Mouse (Mus musculus) megakaryocyte, embryonic 14.5 days (primary cell): ENCODE measurements around the gene Fgfr2.

Experiments
- FLI1 ChIP-seq: IDR thresholded peaks from 2 replicates; pipeline ENCODE4 v1.6.1; 2012; ENCODE audit warnings: low read length, inconsistent platforms, mixed read lengths
- GATA1 ChIP-seq: IDR thresholded peaks from 3 replicates; pipeline ENCODE4 v1.6.1; 2012; ENCODE audit warnings: mixed read lengths, low read length, inconsistent platforms, borderline replicate concordance

DNA sequence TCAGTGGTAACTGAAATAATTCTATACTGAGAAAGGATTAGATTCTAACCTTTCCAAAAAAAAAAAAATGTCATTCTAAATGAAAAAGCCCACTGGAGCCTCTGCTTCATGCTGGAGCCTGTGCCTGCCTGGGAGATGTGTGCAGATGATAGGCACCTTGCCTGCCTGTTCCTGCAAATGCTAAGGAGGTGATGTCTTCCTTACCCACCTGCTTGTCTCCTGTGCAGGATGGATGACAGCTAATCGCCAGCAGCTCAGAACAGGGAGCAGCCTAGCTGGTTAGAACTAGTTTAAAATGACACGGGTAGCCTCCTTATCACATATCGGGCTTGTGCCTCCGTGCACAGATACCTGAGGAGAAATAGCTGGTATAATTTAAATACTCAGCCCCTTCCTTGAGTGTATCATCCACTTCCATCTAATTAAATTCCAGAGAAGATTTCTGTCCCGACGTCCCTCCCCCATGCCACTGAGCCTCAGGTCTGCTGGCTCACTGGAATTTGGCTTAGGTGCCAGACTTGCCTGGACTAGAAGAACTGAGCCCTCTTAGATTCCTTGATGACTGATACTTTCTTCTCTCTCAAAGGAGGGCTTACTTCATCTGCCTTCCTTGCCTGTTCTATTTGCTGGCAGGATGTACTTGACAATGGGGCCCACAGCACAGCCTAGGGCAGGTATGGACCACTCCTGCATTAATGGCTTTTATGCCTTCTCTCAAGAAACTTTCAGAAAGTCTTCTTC is 2782.6 kb downstream of the Fgfr2 start:
- TF ChIP-seq GATA1 = no peak
- TF ChIP-seq FLI1 = no peak
